Mouse (Mus musculus): ENCODE measurements around the gene 9130230L23Rik. TPM values are rescaled to one million over a fixed set of nuclear protein-coding genes. Genes with fewer than 3 reads are reported as not detected.
"Not testable (repeated sequence)": the region's sequence is repeated elsewhere in the genome, so short reads cannot be mapped to it uniquely, and the experiment has no call there.

Gene 9130230L23Rik
- polyA plus RNA-seq, 1 experiment from 2014 or later = 0.10 TPM

DNA sequence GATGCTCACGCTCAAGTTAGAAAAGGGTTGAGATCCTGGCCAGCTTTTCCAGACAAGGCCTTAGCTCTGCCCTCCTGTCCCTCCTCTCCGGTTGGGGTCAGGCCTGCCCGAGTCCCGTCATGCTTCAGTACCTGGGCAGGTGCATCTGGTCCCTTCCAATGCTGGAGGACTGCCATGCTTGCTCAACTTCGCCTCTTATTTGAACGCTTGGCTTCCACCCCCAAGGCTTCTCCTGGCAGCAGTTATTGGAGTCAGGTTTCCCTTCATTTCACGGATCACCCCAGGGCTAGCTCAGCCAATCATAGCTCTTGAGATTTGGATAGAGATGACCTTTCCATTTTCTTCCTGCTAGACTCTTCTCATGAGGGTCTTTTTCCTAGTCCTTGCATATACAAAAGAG, 4.0 kb downstream of the 9130230L23Rik start:
- Histone ChIP-seq H3K36me3 (no peaks in the 10 kb centered on the region), H3K27me3 (no peaks in the 10 kb centered on the region), H3K27ac (replicated peaks) (no peak overlapping the region), H3K4me2 (no peak overlapping the region), H3K9me3 (no peaks in the 10 kb centered on the region), H3K9ac (no peak overlapping the region), H3K4me3 (no peak overlapping the region), H3K4me1 (replicated peaks) (no peaks in the 10 kb centered on the region; the same call in 1 of the 2 replicates)
- no peak for ATAC-seq (ENCODE audit: low read depth)
- WGBS = 84% methylated on average over 7 of the region's 7 CpGs

DNA sequence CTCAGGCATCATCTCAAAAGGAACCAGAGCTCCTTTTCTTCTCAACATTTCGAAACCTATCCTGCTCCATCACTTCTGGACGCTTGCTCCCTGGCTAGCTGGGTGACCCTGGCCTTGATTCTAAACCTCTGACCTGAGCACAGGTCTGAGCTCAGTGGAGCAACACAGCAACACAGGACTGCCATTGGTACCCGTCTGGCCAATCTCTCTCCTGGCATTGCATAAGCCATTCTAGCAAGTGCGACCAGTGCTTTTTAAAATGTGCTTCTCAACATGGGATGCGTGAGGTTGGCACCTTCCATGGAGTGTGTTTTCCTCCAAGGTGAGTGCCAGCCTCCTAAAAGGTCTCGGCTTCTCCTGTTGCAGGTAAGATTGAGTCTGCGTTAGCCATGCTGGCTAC, 5.0 kb downstream of the 9130230L23Rik start:
- no peak for ATAC-seq (ENCODE audit: low read depth)
- H3K9me3 ChIP-seq = no peaks in the 10 kb centered on the region
- H3K4me3 ChIP-seq = no peak overlapping the region

DNA sequence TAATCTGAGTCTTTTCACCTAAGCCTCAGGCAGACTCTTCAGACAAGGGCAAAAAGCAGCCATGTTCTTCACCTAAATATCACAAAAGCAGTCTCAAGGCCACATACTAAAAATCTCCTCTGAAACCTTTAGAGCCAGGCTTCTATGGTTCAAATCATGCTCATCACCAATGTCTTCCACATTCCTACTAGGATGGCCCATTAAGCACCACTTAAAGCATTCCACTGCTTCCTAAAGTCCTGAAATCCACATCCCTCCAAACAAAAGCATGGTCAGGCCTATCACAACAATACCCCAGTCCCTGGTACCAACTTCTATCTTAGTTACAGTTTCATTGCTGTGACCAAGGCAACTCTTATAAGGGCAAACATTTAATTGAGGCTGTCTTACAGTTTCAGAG, 6.3 kb downstream of the 9130230L23Rik start:
- Histone ChIP-seq H3K9me3 (no peaks in the 10 kb centered on the region), H3K9ac (no peak overlapping the region), H3K27ac (replicated peaks) (no peak overlapping the region), H3K27me3 (no peaks in the 10 kb centered on the region), H3K4me2 (no peak overlapping the region), H3K4me1 (replicated peaks) (no peaks in the 10 kb centered on the region; the same call in 1 of the 2 replicates), H3K4me3 (no peak overlapping the region), H3K36me3 (no peaks in the 10 kb centered on the region)
- ATAC-seq (ENCODE audit: low read depth) = no peak

More for the DNA sequence above, 5.0 kb downstream of the 9130230L23Rik start:
- no peak overlapping the region for H3K9ac ChIP-seq
- H3K4me2 ChIP-seq = no peak overlapping the region
- no peaks in the 10 kb centered on the region; the same call in 1 of the 2 replicates for H3K4me1 ChIP-seq (replicated peaks)
- 90% methylated on average over 7 of the region's 7 CpGs for WGBS
- H3K27ac ChIP-seq (replicated peaks) = no peak overlapping the region
- H3K36me3 ChIP-seq = no peaks in the 10 kb centered on the region
- H3K27me3 ChIP-seq = no peaks in the 10 kb centered on the region

- Histone ChIP-seq H3K4me3 (no peak overlapping the region), H3K27ac (replicated peaks) (no peak overlapping the region; the same call in 1 of the 2 replicates), H3K9me3 (no peaks in the 10 kb centered on the region), H3K4me1 (replicated peaks) (no peaks in the 10 kb centered on the region; the same call in 1 of the 2 replicates), H3K36me3 (no peaks in the 10 kb centered on the region), H3K9ac (no peak overlapping the region), H3K4me2 (no peak overlapping the region), H3K27me3 (no peaks in the 10 kb centered on the region)
- WGBS = 82% methylated on average over 6 of the region's 6 CpGs
- no peak for ATAC-seq (ENCODE audit: low read depth)
Observed at GRCm38 (mm10) chr5:65994643-65995042, 9.4 kb downstream of the 9130230L23Rik start.

DNA sequence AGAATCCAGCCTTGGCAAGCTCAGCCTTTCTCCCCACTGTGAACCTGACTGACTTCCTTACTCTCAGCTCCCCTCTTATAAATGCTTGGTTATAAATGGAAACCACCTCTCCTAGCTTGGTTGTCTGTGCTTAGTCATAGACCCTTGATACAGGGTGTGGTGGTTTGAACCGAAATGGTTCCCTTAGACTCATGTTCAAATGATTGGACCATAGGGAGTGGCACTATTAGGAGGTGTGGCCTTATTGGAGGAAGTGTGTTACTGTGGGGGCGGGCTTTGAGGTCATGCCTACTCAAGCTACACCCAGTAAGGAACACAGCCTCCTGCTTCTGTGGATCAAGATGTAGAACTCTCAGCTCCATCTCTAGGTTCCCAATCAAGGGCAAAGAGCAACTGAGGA, 12.9 kb downstream of the 9130230L23Rik start:
- no peak overlapping the region for H3K4me3 ChIP-seq
- H3K4me1 ChIP-seq (replicated peaks) = no peaks in the 10 kb centered on the region; the same call in 1 of the 2 replicates
- 87% methylated on average over 2 of the region's 2 CpGs for WGBS
- H3K9me3 ChIP-seq = no peaks in the 10 kb centered on the region
- H3K36me3 ChIP-seq = no peaks in the 10 kb centered on the region
- H3K9ac ChIP-seq = no peak overlapping the region
- H3K27me3 ChIP-seq = no peaks in the 10 kb centered on the region
- no peak overlapping the region for H3K27ac ChIP-seq (replicated peaks)
- H3K4me2 ChIP-seq = no peak overlapping the region
- no peak for ATAC-seq (ENCODE audit: low read depth)

GRCm38 (mm10) chr5:65987004-65987403, 17.1 kb downstream of the 9130230L23Rik start:
- not testable (repeated sequence) for ATAC-seq (ENCODE audit: low read depth); H3K27me3 ChIP-seq; H3K9me3 ChIP-seq; H3K4me2 ChIP-seq; H3K36me3 ChIP-seq; H3K9ac ChIP-seq; H3K4me1 ChIP-seq (replicated peaks); H3K4me3 ChIP-seq; H3K27ac ChIP-seq (replicated peaks)
- WGBS = 77% methylated on average over 3 of the region's 3 CpGs

DNA sequence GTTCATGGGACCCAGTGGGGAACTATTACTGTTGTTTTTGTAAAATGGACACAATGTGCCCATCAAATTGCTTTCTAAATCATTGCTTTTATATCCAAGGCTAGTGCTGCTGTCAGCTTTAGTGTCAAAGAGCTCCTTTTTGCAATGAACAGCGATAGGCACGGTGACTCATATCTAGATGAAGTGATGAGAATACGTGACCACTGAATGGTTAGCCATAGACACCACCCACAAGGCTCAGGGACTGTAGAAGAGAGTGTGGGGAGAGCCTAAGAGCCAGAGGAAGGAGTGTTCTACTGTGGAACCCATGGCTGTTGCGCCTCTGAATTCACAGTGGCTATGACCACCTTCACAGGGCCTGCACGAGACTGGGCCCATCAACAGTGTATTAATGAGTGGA, 17.7 kb downstream of the 9130230L23Rik start:
- no peak for ATAC-seq (ENCODE audit: low read depth)
- Histone ChIP-seq H3K9me3 (no peaks in the 10 kb centered on the region), H3K4me1 (replicated peaks) (no peaks in the 10 kb centered on the region), H3K27me3 (no peaks in the 10 kb centered on the region), H3K4me3 (no peak overlapping the region), H3K9ac (no peak overlapping the region), H3K36me3 (no peaks in the 10 kb centered on the region), H3K27ac (replicated peaks) (no peak overlapping the region), H3K4me2 (no peak overlapping the region)
- 93% methylated on average over 5 of the region's 5 CpGs for WGBS

- Histone ChIP-seq H3K4me2 (no peak overlapping the region), H3K4me3 (no peak overlapping the region)
- no peak for ATAC-seq (ENCODE audit: low read depth)
Observed at GRCm38 (mm10) chr5:65975731-65976130, 28.4 kb downstream of the 9130230L23Rik start.

GRCm38 (mm10) chr5:65973189-65973588, 30.9 kb downstream of the 9130230L23Rik start:
- H3K36me3 ChIP-seq = no peaks in the 10 kb centered on the region
- no peaks in the 10 kb centered on the region for H3K9me3 ChIP-seq
- H3K4me1 ChIP-seq (replicated peaks) = no peaks in the 10 kb centered on the region
- no peak overlapping the region for H3K4me2 ChIP-seq
- WGBS = 78% methylated on average over 2 of the region's 2 CpGs
- H3K4me3 ChIP-seq = no peak overlapping the region
- H3K9ac ChIP-seq = no peak overlapping the region
- H3K27me3 ChIP-seq = no peaks in the 10 kb centered on the region
- no peak overlapping the region for H3K27ac ChIP-seq (replicated peaks)
- no peak for ATAC-seq (ENCODE audit: low read depth)

More at GRCm38 (mm10) chr5:65975731-65976130, 28.4 kb downstream of the 9130230L23Rik start:
- Histone ChIP-seq H3K4me1 (replicated peaks) (no peaks in the 10 kb centered on the region), H3K9me3 (no peaks in the 10 kb centered on the region), H3K9ac (no peak overlapping the region), H3K27me3 (no peaks in the 10 kb centered on the region), H3K36me3 (no peaks in the 10 kb centered on the region), H3K27ac (replicated peaks) (no peak overlapping the region)
- WGBS = 90% methylated on average over 13 of the region's 13 CpGs

DNA sequence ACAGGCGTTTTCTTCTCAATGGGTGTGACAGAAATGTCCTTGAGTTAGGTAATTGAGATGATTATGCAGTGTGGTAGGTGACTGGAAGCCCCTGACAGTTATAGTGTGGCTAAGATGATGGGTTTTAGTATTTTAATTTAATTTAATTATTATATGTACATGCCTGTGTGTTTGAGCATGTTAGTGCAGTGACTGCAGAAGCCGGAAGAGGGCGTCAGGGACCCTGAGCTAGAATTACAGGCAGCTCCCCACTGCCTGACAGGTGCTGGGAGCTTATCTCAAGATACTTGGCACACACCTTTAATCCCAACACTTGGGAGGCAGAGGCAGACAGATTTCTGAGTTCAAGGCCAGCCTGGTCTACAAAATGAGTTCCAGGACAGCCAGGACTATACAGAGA, 36.1 kb downstream of the 9130230L23Rik start:
- H3K4me1 ChIP-seq (replicated peaks) = no peaks in the 10 kb centered on the region
- ATAC-seq (ENCODE audit: low read depth) = no peak
- H3K27me3 ChIP-seq = no peaks in the 10 kb centered on the region
- H3K9ac ChIP-seq = no peak overlapping the region
- H3K36me3 ChIP-seq = no peaks in the 10 kb centered on the region
- no peak overlapping the region for H3K27ac ChIP-seq (replicated peaks)
- no peak overlapping the region for H3K4me3 ChIP-seq
- no peaks in the 10 kb centered on the region for H3K9me3 ChIP-seq
- 91% methylated on average over 3 of the region's 3 CpGs for WGBS
- H3K4me2 ChIP-seq = no peak overlapping the region

DNA sequence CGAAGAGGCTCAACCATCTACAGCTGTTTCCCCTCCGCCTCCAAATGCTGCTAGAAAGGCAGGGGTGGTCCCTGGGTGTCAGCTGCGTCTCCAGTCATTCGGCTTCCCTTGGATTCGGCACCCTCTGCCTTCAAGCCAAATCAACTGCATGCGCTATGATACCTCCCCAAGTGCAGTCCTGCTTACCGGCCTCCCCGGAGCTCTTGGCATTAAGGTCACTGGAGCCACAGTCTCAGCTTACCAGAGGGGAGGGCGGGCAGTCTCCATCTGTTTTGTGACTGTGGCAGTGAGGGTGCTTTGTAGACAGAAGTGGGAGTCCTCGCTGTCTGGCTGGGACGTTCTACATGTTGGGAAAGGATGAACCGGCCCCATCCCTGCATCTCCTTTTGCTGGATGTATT, 37.0 kb downstream of the 9130230L23Rik start:
- Histone ChIP-seq H3K36me3 (no peaks in the 10 kb centered on the region), H3K27ac (replicated peaks) (no peak overlapping the region), H3K4me2 (no peak overlapping the region), H3K9ac (no peak overlapping the region), H3K4me1 (replicated peaks) (no peaks in the 10 kb centered on the region), H3K4me3 (no peak overlapping the region), H3K9me3 (no peaks in the 10 kb centered on the region), H3K27me3 (no peaks in the 10 kb centered on the region)
- 68% methylated on average over 12 of the region's 12 CpGs for WGBS
- ATAC-seq (ENCODE audit: low read depth) = no peak

GRCm38 (mm10) chr5:65965771-65966279, 38.3 kb downstream of the 9130230L23Rik start:
- Histone ChIP-seq H3K4me3 (no peak overlapping the region), H3K4me2 (no peak overlapping the region), H3K36me3 (no peaks in the 10 kb centered on the region), H3K27me3 (no peaks in the 10 kb centered on the region), H3K9me3 (no peaks in the 10 kb centered on the region), H3K4me1 (replicated peaks) (no peaks in the 10 kb centered on the region), H3K27ac (replicated peaks) (no peak overlapping the region), H3K9ac (no peak overlapping the region)
- WGBS = 66% methylated on average over 7 of the region's 7 CpGs
- no peak for ATAC-seq (ENCODE audit: low read depth)

DNA sequence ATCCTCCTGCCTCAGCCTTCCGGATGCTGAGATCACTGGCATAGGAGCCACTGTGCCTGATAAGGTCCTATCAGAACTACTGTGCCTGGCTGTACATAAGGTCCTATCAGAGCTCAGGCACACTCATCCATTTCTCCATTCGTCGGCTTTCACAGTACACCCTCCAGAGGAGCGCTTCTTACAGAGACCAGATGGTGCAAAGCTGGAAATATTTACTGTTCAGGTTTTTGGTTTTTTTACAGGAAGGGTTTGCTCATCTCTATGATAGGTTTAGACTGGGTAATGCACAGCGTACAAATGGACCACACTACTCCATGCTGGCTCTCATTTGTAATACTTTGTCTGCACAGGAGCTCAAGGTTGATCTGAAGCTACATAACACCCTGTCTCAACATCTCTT, 40.8 kb downstream of the 9130230L23Rik start:
- Histone ChIP-seq H3K9ac (no peak overlapping the region), H3K36me3 (no peaks in the 10 kb centered on the region), H3K9me3 (no peaks in the 10 kb centered on the region), H3K4me2 (no peak overlapping the region), H3K4me1 (replicated peaks) (no peaks in the 10 kb centered on the region), H3K27ac (replicated peaks) (no peak overlapping the region), H3K27me3 (no peaks in the 10 kb centered on the region), H3K4me3 (no peak overlapping the region)
- ATAC-seq (ENCODE audit: low read depth) = no peak
- 95% methylated on average over 5 of the region's 5 CpGs for WGBS

All from neural tube, embryonic 13.5 days (tissue).